Mouse (Mus musculus): ENCODE measurements around the gene Gdf15.

DNA sequence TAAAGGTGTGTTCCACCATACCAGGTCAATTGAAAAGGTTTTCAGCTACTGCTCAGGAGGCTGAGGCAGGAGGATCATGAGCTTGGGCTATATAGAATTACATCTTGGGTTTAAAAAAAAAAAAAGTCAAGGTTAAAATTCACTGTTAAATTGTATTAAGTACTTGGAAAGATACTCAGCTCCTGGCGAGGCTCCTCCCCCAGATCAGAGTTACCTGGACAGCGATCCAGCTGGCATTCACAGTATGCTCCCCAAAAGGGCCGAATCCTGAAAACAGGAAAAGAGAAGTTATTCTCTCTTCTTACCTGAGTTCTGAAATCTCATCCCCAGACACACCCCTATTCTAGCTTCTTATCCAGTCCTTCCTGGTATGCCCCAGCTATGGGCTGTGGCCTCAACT lies 25.0 kb upstream of the Gdf15 start:
- TF ChIP-seq POLR2A (IDR thresholded peaks at IDR 0.05; ENCODE audit: low read depth, low read length) = no peak
- TF ChIP-seq CTCF (IDR thresholded peaks at IDR 0.05; ENCODE audit: borderline replicate concordance, insufficient read depth, low read length) = no peak
